Mouse (Mus musculus): ENCODE results near the gene Gm49601.

GRCm38 (mm10) chr16:18586906-18587546 lies 39.2 kb downstream of the Gm49601 start:
- TF ChIP-seq POLR2A (IDR thresholded peaks at IDR 0.05; ENCODE audit: low read depth, low read length) (no peak), CTCF (IDR thresholded peaks at IDR 0.05; ENCODE audit: extremely low read depth, insufficient read length, insufficient replicate concordance, low read depth, low read length) (no peak)

All from small intestine, adult 2 months (tissue).